Mouse (Mus musculus) spleen, adult 2 months (tissue): ENCODE data around the gene Elp5.

Experiments used
- CTCF ChIP-seq: fragments of 200-500 bp; IDR thresholded peaks from 2 replicates; pipeline ENCODE4 v1.5.1; 2011; ENCODE audit warnings: mild to moderate bottlenecking, inconsistent platforms; ENCODE audit not compliant: insufficient read depth, insufficient read length, insufficient replicate concordance; ENCODE audit errors: extremely low read depth
- POLR2A ChIP-seq: fragments of 200-500 bp; IDR thresholded peaks from 2 replicates; pipeline ENCODE4 v1.6.1; 2011; ENCODE audit warnings: low read depth, low read length, inconsistent platforms

DNA sequence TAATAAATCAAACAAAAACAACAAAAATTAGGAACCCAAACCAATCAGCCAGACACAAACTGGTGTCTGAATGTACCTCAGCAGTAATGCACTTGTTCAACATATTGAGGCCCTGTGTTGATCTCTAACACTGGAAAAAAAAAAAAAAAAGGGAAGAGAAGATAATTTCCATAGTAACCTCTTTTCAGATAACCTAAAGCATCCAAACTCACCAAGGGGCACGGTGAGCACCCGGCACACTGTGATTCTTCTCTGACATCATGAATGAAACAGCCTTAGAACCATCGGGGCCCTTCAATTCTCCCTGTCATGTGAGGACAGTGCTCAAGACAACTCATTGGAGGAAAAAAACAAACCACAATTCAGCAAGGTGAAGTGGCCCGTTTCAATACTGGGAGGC is 52.6 kb downstream of the Elp5 start:
- TF ChIP-seq CTCF: no peak
- TF ChIP-seq POLR2A: no peak
